In genomic region chr6:116638871-116639270, GRCm38 (mm10) we compare ENCODE assay signal across 26 mouse cellular contexts. TPM values are rescaled to one million over a fixed set of nuclear protein-coding genes. Genes with fewer than 3 reads are reported as not detected.
A peak's percentile ranks its signal among the peaks of the same experiment; 100 is the strongest.
DNase-seq lines count a peak whose midpoint lies in the region; ATAC-seq and TF ChIP-seq lines count a peak whose summit lies in the region.
"Had no signal": no experiment of that assay in that cellular context is flagged by ENCODE, and none has a peak within 500 bp of the region (broad histone marks: within the 10 kb centered on the region; RNA-seq: fewer than 3 reads in every experiment).

No protein-coding gene starts in this region.

- no peak overlapping the region for H3K4me3 ChIP-seq in gastrocnemius, adult 2 months
- no peak overlapping the region for H3K4me3 ChIP-seq in heart, embryonic 16.5 days (ENCODE audit: low read length)
- H3K4me3 ChIP-seq in lung, postnatal 0 days (ENCODE audit: low read depth, low read length), result no peak overlapping the region
- H3K4me3 ChIP-seq in kidney, embryonic 15.5 days (replicated peaks), result no peak overlapping the region
- H3K4me3 ChIP-seq: embryonic facial prominence, embryonic 12.5 days; forebrain, embryonic 12.5 days; heart, embryonic 13.5 days; hindbrain, embryonic 13.5 days had no signal

- H3K9ac ChIP-seq in heart, embryonic 16.5 days (ENCODE audit: low read length), result no peak overlapping the region
- H3K9ac ChIP-seq in lung, postnatal 0 days (replicated peaks; ENCODE audit: low read depth), result no peak overlapping the region
- H3K9ac ChIP-seq in kidney, embryonic 15.5 days, result no peak overlapping the region
- H3K9ac ChIP-seq: embryonic facial prominence, embryonic 12.5 days; forebrain, embryonic 12.5 days; forebrain, postnatal 0 days; heart, embryonic 13.5 days; hindbrain, embryonic 13.5 days had no signal

- intact Hi-C loops in gastrocnemius, adult 2 months (cut with DNase I), result no loop called here
- intact Hi-C loops in heart, postnatal 25 days (cut with DNase I), result no loop called here

- H3K27me3 ChIP-seq in heart, embryonic 16.5 days (ENCODE audit: control insufficient read depth, insufficient read depth, low read length), result no peaks in the 10 kb centered on the region
- no peaks in the 10 kb centered on the region for H3K27me3 ChIP-seq in lung, postnatal 0 days (replicated peaks; ENCODE audit: insufficient read depth, low read length)
- H3K27me3 ChIP-seq in kidney, embryonic 15.5 days, result no peaks in the 10 kb centered on the region
- H3K27me3 ChIP-seq: embryonic facial prominence, embryonic 12.5 days; forebrain, embryonic 12.5 days; heart, embryonic 13.5 days; hindbrain, embryonic 13.5 days had no signal

- no peak for TF ChIP-seq CTCF in gastrocnemius, adult 2 months (IDR thresholded peaks at IDR 0.05)
- TF ChIP-seq CTCF in lung, postnatal 0 days (IDR thresholded peaks at IDR 0.05), result no peak

- no peak overlapping the region for H3K4me2 ChIP-seq in heart, embryonic 16.5 days (ENCODE audit: low read depth, low read length)
- no peak overlapping the region for H3K4me2 ChIP-seq in lung, postnatal 0 days (replicated peaks; ENCODE audit: low read depth, low read length)
- H3K4me2 ChIP-seq in kidney, embryonic 15.5 days, result no peak overlapping the region
- H3K4me2 ChIP-seq: embryonic facial prominence, embryonic 12.5 days; forebrain, embryonic 12.5 days; heart, embryonic 13.5 days; hindbrain, embryonic 13.5 days had no signal

- H3K9me3 ChIP-seq in heart, embryonic 16.5 days (replicated peaks; ENCODE audit: control insufficient read depth, low read length), result no peaks in the 10 kb centered on the region
- no peaks in the 10 kb centered on the region for H3K9me3 ChIP-seq in lung, postnatal 0 days (ENCODE audit: low read length)
- H3K9me3 ChIP-seq in kidney, embryonic 15.5 days (replicated peaks), result no peaks in the 10 kb centered on the region
- H3K9me3 ChIP-seq: embryonic facial prominence, embryonic 12.5 days; forebrain, embryonic 12.5 days; heart, embryonic 13.5 days; hindbrain, embryonic 13.5 days had no signal

- no peak for ATAC-seq in heart, embryonic 16.5 days (replicated peaks; ENCODE audit: extremely low read depth, insufficient read depth, low FRiP score)
- no peak for ATAC-seq in lung, postnatal 0 days
- no peak for ATAC-seq in kidney, embryonic 15.5 days (replicated peaks; ENCODE audit: low FRiP score)
- ATAC-seq: forebrain, postnatal 0 days; hindbrain, postnatal 0 days had no signal

- TF ChIP-seq EP300 in lung, postnatal 0 days (IDR thresholded peaks at IDR 0.05), result no peak

- DNase-seq in gastrocnemius, adult 2 months, result no peak
- DNase-seq in gastrocnemius, adult 18-20 months (ENCODE audit: low spot score), result no peak
- DNase-seq in heart, postnatal 25 days (ENCODE audit: low spot score), result no peak
- DNase-seq in lung, postnatal 0 days (ENCODE audit: low spot score), result no peak
- no peak for DNase-seq in lung, postnatal 14 days
- DNase-seq: adrenal gland, postnatal 10 days; cerebellum, adult 11-12 months; cerebellum, adult 9-10 months; cerebellum, postnatal 25 days; forebrain, postnatal 0 days; gastrocnemius, postnatal 36 days had no signal

- peaks cover 59% of the 10 kb centered on the region for H3K4me1 ChIP-seq in heart, embryonic 16.5 days (ENCODE audit: control insufficient read depth, insufficient read depth, low read length)
- H3K4me1 ChIP-seq in lung, postnatal 0 days (ENCODE audit: insufficient read depth, low read depth, low read length), result peaks cover 22% of the 10 kb centered on the region; the same call in 1 of the 2 replicates
- peaks cover 15% of the 10 kb centered on the region for H3K4me1 ChIP-seq in kidney, embryonic 15.5 days
- H3K4me1 ChIP-seq: embryonic facial prominence, embryonic 12.5 days; forebrain, embryonic 12.5 days; hindbrain, embryonic 13.5 days had no signal

- 76% methylated on average over 2 of the region's 2 CpGs for WGBS in heart, embryonic 16.5 days
- 79% methylated on average over 2 of the region's 2 CpGs for WGBS in lung, postnatal 0 days
- 81% methylated on average over 2 of the region's 2 CpGs for WGBS in kidney, embryonic 15.5 days

- H3K27ac ChIP-seq in gastrocnemius, adult 2 months, result peak overlapping the region; percentile 46
- H3K27ac ChIP-seq in heart, embryonic 16.5 days (ENCODE audit: low read length), result peak overlapping the region; percentile 48
- peak overlapping the region; percentile 82 for H3K27ac ChIP-seq in lung, postnatal 0 days (ENCODE audit: low read length)
- no peak overlapping the region for H3K27ac ChIP-seq in kidney, embryonic 15.5 days
- H3K27ac ChIP-seq: embryonic facial prominence, embryonic 12.5 days; forebrain, embryonic 12.5 days; heart, embryonic 13.5 days; hindbrain, embryonic 13.5 days; hindbrain, postnatal 0 days had no signal

- no peaks in the 10 kb centered on the region; the same call in 1 of the 2 replicates for H3K36me3 ChIP-seq in heart, embryonic 16.5 days (ENCODE audit: control insufficient read depth, insufficient read depth)
- no peaks in the 10 kb centered on the region for H3K36me3 ChIP-seq in lung, postnatal 0 days (ENCODE audit: insufficient read depth, low read length)
- no peaks in the 10 kb centered on the region for H3K36me3 ChIP-seq in kidney, embryonic 15.5 days
- H3K36me3 ChIP-seq: embryonic facial prominence, embryonic 12.5 days; forebrain, embryonic 12.5 days; heart, embryonic 13.5 days had no signal

RNA-seq across cellular contexts. Expression of gene Zfp422, which starts 10.1 kb away (rescaled TPM):
- 1 to 10 TPM; 7.7 to 7.9 TPM for total RNA-seq in gastrocnemius, adult 2 months (2021)
- total RNA-seq in gastrocnemius, adult 18-20 months (2021), result 1 to 10 TPM; 6.7 to 7.2 TPM
- polyA plus RNA-seq in heart, embryonic 16.5 days (2015; fragmentation: Nextera tagmentation; extraction: Ambion mirVana), result 78.8 and 89.8 TPM in 2 replicates
- 10 to 100 TPM; 19.0 to 20.8 TPM for total RNA-seq in heart, postnatal 25 days (2021)
- 58.1 and 64.4 TPM in 2 replicates for polyA plus RNA-seq in lung, postnatal 0 days (2015; fragmentation: Nextera tagmentation; extraction: Ambion mirVana)
- polyA plus RNA-seq in kidney, embryonic 15.5 days (2015; fragmentation: Nextera tagmentation; extraction: Ambion mirVana), result 184 and 199 TPM in 2 replicates
- total RNA-seq: MEL had no signal

RNA-seq across cellular contexts. Expression of gene Depp1, which starts 11.5 kb away (rescaled TPM):
- 10 to 100 TPM in 1 of 2 experiments, 1 to 10 TPM in 1; 6.2 to 24.0 TPM for total RNA-seq in gastrocnemius, adult 2 months (2021)
- 10 to 100 TPM; 10.7 to 17.4 TPM for total RNA-seq in gastrocnemius, adult 18-20 months (2021)
- 65.7 and 68.9 TPM in 2 replicates for polyA plus RNA-seq in heart, embryonic 16.5 days (2015; fragmentation: Nextera tagmentation; extraction: Ambion mirVana)
- total RNA-seq in heart, postnatal 25 days (2021), result 10 to 100 TPM; 45.7 to 58.1 TPM
- polyA plus RNA-seq in lung, postnatal 0 days (2015; fragmentation: Nextera tagmentation; extraction: Ambion mirVana), result 79.3 and 86.1 TPM in 2 replicates
- 29.3 and 30.6 TPM in 2 replicates for polyA plus RNA-seq in kidney, embryonic 15.5 days (2015; fragmentation: Nextera tagmentation; extraction: Ambion mirVana)
- total RNA-seq: MEL had no signal

RNA-seq across cellular contexts. Expression of gene Rassf4, which starts 34.9 kb away (rescaled TPM):
- 1 to 10 TPM; 1.7 to 2.3 TPM for total RNA-seq in gastrocnemius, adult 2 months (2021)
- 1 to 10 TPM; 1.4 to 1.8 TPM for total RNA-seq in gastrocnemius, adult 18-20 months (2021)
- polyA plus RNA-seq in heart, embryonic 16.5 days (2015; fragmentation: Nextera tagmentation; extraction: Ambion mirVana), result 6.2 and 6.5 TPM in 2 replicates
- 1 to 10 TPM; 5.8 to 8.2 TPM for total RNA-seq in heart, postnatal 25 days (2021)
- 9.3 and 10.0 TPM in 2 replicates for polyA plus RNA-seq in lung, postnatal 0 days (2015; fragmentation: Nextera tagmentation; extraction: Ambion mirVana)
- polyA plus RNA-seq in kidney, embryonic 15.5 days (2015; fragmentation: Nextera tagmentation; extraction: Ambion mirVana), result 6.0 and 6.1 TPM in 2 replicates

RNA-seq across cellular contexts. Expression of gene Olfr215, which starts 54.9 kb away (rescaled TPM):
- total RNA-seq in gastrocnemius, adult 2 months (2021), result not detected
- not detected for total RNA-seq in gastrocnemius, adult 18-20 months (2021)
- polyA plus RNA-seq in heart, embryonic 16.5 days (2015; fragmentation: Nextera tagmentation; extraction: Ambion mirVana), result not detected in 2 replicates
- total RNA-seq in heart, postnatal 25 days (2021), result not detected
- not detected in 2 replicates for polyA plus RNA-seq in lung, postnatal 0 days (2015; fragmentation: Nextera tagmentation; extraction: Ambion mirVana)
- polyA plus RNA-seq in kidney, embryonic 15.5 days (2015; fragmentation: Nextera tagmentation; extraction: Ambion mirVana), result not detected in 2 replicates
- total RNA-seq: adrenal gland, postnatal 10 days; adrenal gland, postnatal 4 days; gastrocnemius, adult 8-10 months; gastrocnemius, postnatal 36 days; heart, adult 18-20 months; hematopoietic stem cell, adult 5-6 weeks; hindbrain, postnatal 0 days; MEL had no signal
- polyA plus RNA-seq: brain, embryonic 14.5 days; cortical plate, adult 2 months; embryonic facial prominence, embryonic 12.5 days; forebrain, embryonic 12.5 days; forebrain, postnatal 0 days; heart, embryonic 13.5 days; hindbrain, embryonic 13.5 days; hindbrain, postnatal 0 days; intestine, embryonic 14.5 days had no signal
